Mouse (Mus musculus) gastrocnemius, postnatal 14 days (tissue): ENCODE measurements around the gene Zfp583. TPM values are rescaled to one million over a fixed set of nuclear protein-coding genes. Genes with fewer than 3 reads are reported as not detected.
"Not testable (repeated sequence)": the region's sequence is repeated elsewhere in the genome, so short reads cannot be mapped to it uniquely, and the experiment has no call there.

Experiments
- DNase-seq: peaks from one replicate; pipeline ENCODE4 v3.0.0; 2021; ENCODE audit warnings: mixed read lengths
- intact Hi-C: fragments of 180-260 bp; cut with DNase I; formaldehyde crosslinking; loops from one replicate; pipeline ENCODE4 v1.15.1; 2025; ENCODE audit warnings: low total_unique reads
- total RNA-seq, 2 experiments: library from RNA; stranded (reverse); gene quantifications; 2 replicates each; pipeline ENCODE4 v1.2.3; 2021

Zfp583 gene
- total RNA-seq, 2 experiments from 2014 or later = 0.39 to 0.51 TPM

DNA sequence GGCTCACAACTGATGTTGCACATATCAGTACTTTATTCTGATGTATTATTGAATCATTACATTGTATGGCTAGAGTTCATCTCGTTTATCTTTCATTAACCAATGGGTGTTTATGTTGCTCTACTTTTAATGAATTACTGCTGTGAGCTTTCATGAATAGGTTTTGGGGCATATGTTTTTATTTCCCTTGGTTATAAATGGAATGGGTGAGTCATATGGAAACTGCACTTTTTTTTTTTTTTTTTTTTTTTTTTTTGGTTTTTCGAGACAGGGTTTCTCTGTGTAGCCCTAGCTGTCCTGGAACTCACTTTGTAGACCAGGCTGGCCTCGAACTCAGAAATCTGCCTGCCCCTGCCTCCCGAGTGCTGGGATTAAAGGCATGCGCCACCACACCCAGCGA, 40.0 kb downstream of the Zfp583 start:
- not testable (repeated sequence) for DNase-seq

DNA sequence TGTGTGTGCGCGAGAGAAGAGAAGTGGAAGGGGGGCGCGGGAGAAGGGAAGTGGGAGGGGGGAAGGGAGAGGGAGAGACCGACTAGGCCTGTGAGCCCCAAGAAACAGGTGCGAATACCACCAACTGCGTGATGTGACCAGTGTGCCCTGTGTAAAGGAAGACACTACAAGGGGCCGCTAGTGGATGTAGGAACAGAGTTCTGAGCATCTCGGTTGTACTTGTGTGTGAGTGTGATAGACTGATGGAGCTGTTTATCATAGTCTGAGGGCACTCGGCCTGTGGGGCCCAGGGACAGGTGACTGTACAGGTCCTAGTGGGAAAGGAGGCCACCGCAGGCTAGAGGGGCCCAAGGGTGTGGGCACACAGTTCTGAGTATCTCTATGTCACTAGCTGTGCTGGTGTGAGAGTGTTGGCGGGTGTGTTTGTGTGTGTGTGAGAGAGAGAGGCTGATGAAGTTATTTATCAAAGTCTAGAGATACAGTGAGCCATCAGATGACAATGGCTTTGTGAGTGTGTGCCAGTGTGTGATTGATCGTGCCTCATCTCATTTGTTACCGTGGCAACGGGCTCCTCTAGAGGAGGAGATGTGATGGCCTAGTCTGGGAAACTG, 44.1 kb downstream of the Zfp583 start:
- DNase-seq = no peak
- intact Hi-C loops = no loop called here

More for the DNA sequence above, 40.0 kb downstream of the Zfp583 start:
- intact Hi-C loops = not testable (repeated sequence)

DNA sequence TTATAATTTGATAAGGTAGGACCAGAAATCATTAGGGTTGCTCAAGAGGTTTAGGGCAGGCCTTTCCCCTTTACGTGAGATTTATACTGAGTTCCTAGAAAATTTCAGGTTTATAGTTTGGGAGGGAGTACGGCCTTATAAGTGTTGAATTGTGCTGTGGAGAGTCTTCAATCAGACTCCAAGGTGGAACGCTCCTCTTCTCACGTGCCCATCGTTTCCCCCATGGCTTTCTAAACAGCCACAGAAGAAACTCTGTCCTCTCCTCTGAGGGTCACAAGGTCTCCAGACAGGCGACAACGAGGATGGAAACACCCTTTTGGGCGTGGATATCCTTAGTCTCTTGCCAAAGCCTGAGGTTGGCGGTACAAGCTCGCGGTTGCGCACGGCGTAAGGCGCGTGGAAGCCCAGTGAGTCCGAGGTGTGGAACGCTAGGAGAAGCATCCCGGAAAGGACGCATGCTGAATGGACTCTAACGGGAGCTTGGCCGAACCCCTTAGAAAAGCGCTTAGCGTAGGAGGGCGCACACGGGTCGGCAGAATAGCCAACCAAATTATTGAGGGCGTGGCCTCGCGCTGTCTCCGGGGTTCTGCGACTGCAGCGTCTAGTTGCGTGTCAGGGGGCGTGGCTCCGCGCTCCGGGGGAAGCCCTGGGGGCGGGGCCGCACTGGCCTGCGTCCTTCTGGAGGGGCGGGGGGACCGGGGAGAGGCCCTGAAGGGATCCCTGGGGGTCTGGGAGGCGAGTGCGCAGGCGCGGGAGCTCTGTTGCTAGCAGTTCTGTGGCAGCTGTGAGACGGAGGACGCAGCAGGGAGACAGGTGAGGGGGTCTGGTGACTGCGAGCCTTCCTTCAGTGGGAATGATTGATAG, 45.0 kb downstream of the Zfp583 start, which contains the start of gene Zfp667:
Zfp667 (plus strand) TSS at position 738 of the 864 bp plus-strand sequence.
- DNase-seq = peak; percentile 100
- intact Hi-C loops = no loop called here

DNA sequence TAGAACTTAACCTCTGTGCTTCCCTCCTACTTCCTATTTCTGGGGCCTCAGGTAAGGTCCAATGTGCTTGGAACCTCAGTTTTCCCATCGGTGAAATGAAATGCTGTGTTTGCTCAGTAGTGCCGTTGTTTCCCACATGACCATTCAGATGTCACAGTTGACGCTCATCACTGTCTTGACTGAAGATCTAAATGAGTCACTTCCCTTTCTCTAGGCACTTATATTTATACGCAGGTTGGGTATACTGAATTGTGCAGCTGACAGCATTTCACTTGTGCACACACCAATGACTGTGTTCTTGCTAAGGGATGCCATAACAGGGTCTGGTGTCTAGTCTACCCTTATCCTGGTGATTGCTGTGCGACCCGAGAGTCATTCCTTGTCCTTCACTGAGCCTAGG, 45.7 kb downstream of the Zfp583 start:
- no peak for DNase-seq
- intact Hi-C loops = no loop called here

- intact Hi-C loops = no loop called here
- DNase-seq = no peak
Measured at GRCm38 (mm10) chr7:6284442-6285012, 46.6 kb downstream of the Zfp583 start.

GRCm38 (mm10) chr7:6283451-6284075, 47.5 kb downstream of the Zfp583 start:
- intact Hi-C loops = no loop called here
- DNase-seq = peak; percentile 72

DNA sequence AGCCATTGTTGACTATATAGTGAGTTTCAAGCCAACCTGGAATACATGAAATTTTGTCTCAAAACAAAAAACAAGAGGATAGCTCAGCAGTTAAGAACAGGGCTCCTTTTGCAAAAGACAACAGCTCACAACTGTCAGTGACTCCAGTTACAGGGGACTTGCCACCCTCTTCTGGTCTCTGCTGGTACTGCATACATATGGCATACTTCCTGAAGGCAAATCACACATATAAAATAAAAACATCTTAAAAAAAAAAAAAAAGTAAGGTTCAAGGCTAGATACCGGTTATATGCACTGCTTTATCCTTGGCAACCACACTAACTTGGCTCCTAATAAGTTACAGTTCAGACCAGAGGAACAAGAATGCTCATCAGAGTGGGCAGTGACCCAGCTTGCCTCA, 48.3 kb downstream of the Zfp583 start:
- DNase-seq = peak; percentile 66
- intact Hi-C loops = no loop called here

DNA sequence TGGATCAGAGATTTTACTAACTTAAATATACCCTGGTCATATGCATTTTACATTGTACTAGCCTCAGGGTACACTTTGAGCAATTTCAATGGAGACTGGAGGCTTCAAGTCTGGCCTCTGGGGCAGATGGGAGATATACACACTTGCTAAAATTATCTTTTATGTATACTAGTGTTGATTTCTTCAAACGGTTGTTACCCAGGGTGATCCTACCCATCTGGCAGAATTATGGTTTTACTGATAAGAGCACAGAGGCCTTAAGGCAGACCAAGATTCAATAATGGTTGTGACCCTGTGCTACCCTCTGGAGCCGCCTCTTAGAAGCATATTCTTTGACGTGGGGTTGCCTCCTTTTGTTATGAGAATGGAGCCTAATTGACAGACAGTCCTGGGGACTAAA, 53.2 kb downstream of the Zfp583 start:
- DNase-seq = no peak
- intact Hi-C loops = no loop called here

DNA sequence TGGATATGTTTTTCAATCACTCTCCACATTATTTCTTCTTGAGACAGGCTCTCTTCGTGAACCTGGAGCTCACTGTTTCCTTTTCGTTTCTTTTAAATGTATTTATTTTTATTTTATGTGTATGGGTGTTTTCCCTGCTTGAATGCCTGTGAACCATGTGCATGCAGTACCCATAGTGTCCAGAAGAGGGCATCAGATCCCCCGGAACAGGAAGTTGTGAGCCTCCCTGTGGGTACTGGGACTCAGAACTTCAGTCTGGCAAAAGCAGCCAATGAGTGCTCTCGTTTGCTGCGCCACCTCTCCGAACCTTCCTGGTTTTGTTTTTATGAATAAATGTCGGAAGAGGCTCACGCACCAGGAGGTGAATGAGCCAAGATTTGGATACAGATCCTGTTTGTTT, 65.4 kb downstream of the Zfp583 start:
- no peak for DNase-seq
- intact Hi-C loops = no loop called here

Other genes with a start within 250 kb of the Zfp583 start
- gene Zfp787, start 175.3 kb downstream of the Zfp583 start, total RNA-seq = 10 to 100 TPM; 32.0 to 32.6 TPM
- 1 to 10 TPM; 6.0 to 6.1 TPM for gene Zfp444, start 159.1 kb downstream of the Zfp583 start, total RNA-seq
- not detected for gene Galp, start 134.2 kb downstream of the Zfp583 start, total RNA-seq
- gene Zscan5b, start 109.0 kb downstream of the Zfp583 start, total RNA-seq = not detected
- not detected for gene Epp13, start 78.6 kb downstream of the Zfp583 start, total RNA-seq
- 1 to 10 TPM; 1.9 to 2.4 TPM for gene Zfp667, start 44.7 kb downstream of the Zfp583 start, total RNA-seq
- under 1 TPM; 0.06 to 0.11 TPM for gene Gm3854, start 12.5 kb upstream of the Zfp583 start, total RNA-seq
- 1 to 10 TPM in 1 of 2 experiments, under 1 TPM in 1; 0.82 to 1.7 TPM for gene Zfp78, start 32.0 kb upstream of the Zfp583 start, total RNA-seq
- gene Zfp28, start 52.0 kb upstream of the Zfp583 start, total RNA-seq = 1 to 10 TPM; 1.9 to 2.2 TPM
- under 1 TPM in 1 of 2 experiments, not detected in 1; 0.33 TPM for gene Smim17, start 67.4 kb upstream of the Zfp583 start, total RNA-seq
- gene Gm20715, start 79.0 kb upstream of the Zfp583 start, total RNA-seq = not detected
- not detected for gene Olfr1344, start 107.4 kb upstream of the Zfp583 start, total RNA-seq
- not detected for gene Olfr1336, start 124.9 kb upstream of the Zfp583 start, total RNA-seq
- not detected for gene Olfr1346, start 135.8 kb upstream of the Zfp583 start, total RNA-seq
- not detected for gene Olfr5, start 155.7 kb upstream of the Zfp583 start, total RNA-seq
- gene Olfr1347, start 168.5 kb upstream of the Zfp583 start, total RNA-seq = not detected
- gene Olfr1348, start 177.5 kb upstream of the Zfp583 start, total RNA-seq = not detected
- not detected for gene Olfr1349, start 191.7 kb upstream of the Zfp583 start, total RNA-seq
- gene Olfr1350, start 233.6 kb upstream of the Zfp583 start, total RNA-seq = not detected